Mouse (Mus musculus): ENCODE measurements around the gene She. TPM values are rescaled to one million over a fixed set of nuclear protein-coding genes. Genes with fewer than 3 reads are reported as not detected.

She gene
- polyA plus RNA-seq, 1 experiment from 2014 or later = 8.8 TPM

GRCm38 (mm10) chr3:89892517-89893106, 61.4 kb downstream of the She start:
- ATAC-seq (ENCODE audit: low read depth) = no peak
- Histone ChIP-seq H3K4me3 (ENCODE audit: low read length) (no peak overlapping the region), H3K4me2 (ENCODE audit: low read depth, low read length) (no peak overlapping the region), H3K9ac (ENCODE audit: low read length) (no peak overlapping the region), H3K27me3 (ENCODE audit: control insufficient read depth, insufficient read depth, low read depth, low read length) (no peaks in the 10 kb centered on the region), H3K36me3 (ENCODE audit: control insufficient read depth, insufficient read depth, low read length) (no peaks in the 10 kb centered on the region), H3K9me3 (ENCODE audit: control insufficient read depth, low read length) (peaks cover 2% of the 10 kb centered on the region; the same call in 1 of the 2 replicates), H3K4me1 (replicated peaks; ENCODE audit: control insufficient read depth, insufficient read depth, low read length) (no peaks in the 10 kb centered on the region), H3K27ac (ENCODE audit: low read length) (no peak overlapping the region)
- 73% methylated on average over 5 of the region's 5 CpGs for WGBS

- Histone ChIP-seq H3K9ac (ENCODE audit: low read length) (no peak overlapping the region), H3K27ac (ENCODE audit: low read length) (no peak overlapping the region), H3K4me3 (ENCODE audit: low read length) (no peak overlapping the region), H3K4me2 (ENCODE audit: low read depth, low read length) (no peak overlapping the region), H3K36me3 (ENCODE audit: control insufficient read depth, insufficient read depth, low read length) (no peaks in the 10 kb centered on the region), H3K9me3 (ENCODE audit: control insufficient read depth, low read length) (peaks cover 2% of the 10 kb centered on the region; the same call in 1 of the 2 replicates), H3K4me1 (replicated peaks; ENCODE audit: control insufficient read depth, insufficient read depth, low read length) (peaks cover 9% of the 10 kb centered on the region), H3K27me3 (ENCODE audit: control insufficient read depth, insufficient read depth, low read depth, low read length) (no peaks in the 10 kb centered on the region)
- WGBS = 37% methylated on average over 5 of the region's 5 CpGs
- no peak for ATAC-seq (ENCODE audit: low read depth)
Observed at GRCm38 (mm10) chr3:89896571-89896970, 65.4 kb downstream of the She start.

GRCm38 (mm10) chr3:89897204-89897796, 66.1 kb downstream of the She start:
- Histone ChIP-seq H3K9me3 (ENCODE audit: control insufficient read depth, low read length) (peaks cover 2% of the 10 kb centered on the region; the same call in 1 of the 2 replicates), H3K4me2 (ENCODE audit: low read depth, low read length) (no peak overlapping the region), H3K4me3 (ENCODE audit: low read length) (no peak overlapping the region), H3K9ac (ENCODE audit: low read length) (no peak overlapping the region), H3K27ac (ENCODE audit: low read length) (no peak overlapping the region), H3K27me3 (ENCODE audit: control insufficient read depth, insufficient read depth, low read depth, low read length) (no peaks in the 10 kb centered on the region), H3K36me3 (ENCODE audit: control insufficient read depth, insufficient read depth, low read length) (no peaks in the 10 kb centered on the region), H3K4me1 (replicated peaks; ENCODE audit: control insufficient read depth, insufficient read depth, low read length) (peaks cover 14% of the 10 kb centered on the region)
- 70% methylated on average over 8 of the region's 8 CpGs for WGBS
- ATAC-seq (ENCODE audit: low read depth) = no peak

- WGBS = 65% methylated on average over 10 of the region's 10 CpGs
- Histone ChIP-seq H3K27ac (ENCODE audit: low read length) (no peak overlapping the region), H3K36me3 (ENCODE audit: control insufficient read depth, insufficient read depth, low read length) (no peaks in the 10 kb centered on the region), H3K4me3 (ENCODE audit: low read length) (no peak overlapping the region), H3K9ac (ENCODE audit: low read length) (no peak overlapping the region), H3K4me2 (ENCODE audit: low read depth, low read length) (no peak overlapping the region), H3K4me1 (replicated peaks; ENCODE audit: control insufficient read depth, insufficient read depth, low read length) (peaks cover 14% of the 10 kb centered on the region), H3K27me3 (ENCODE audit: control insufficient read depth, insufficient read depth, low read depth, low read length) (no peaks in the 10 kb centered on the region), H3K9me3 (ENCODE audit: control insufficient read depth, low read length) (no peaks in the 10 kb centered on the region)
- no peak for ATAC-seq (ENCODE audit: low read depth)
Observed at GRCm38 (mm10) chr3:89898011-89898410, 66.8 kb downstream of the She start.

- Histone ChIP-seq H3K4me3 (ENCODE audit: low read length) (no peak overlapping the region), H3K27ac (ENCODE audit: low read length) (peak overlapping the region; percentile 81)
- ATAC-seq (ENCODE audit: low read depth) = peak; percentile 78
Observed at GRCm38 (mm10) chr3:89898870-89899510, 67.8 kb downstream of the She start.

GRCm38 (mm10) chr3:89899511-89899908, 68.3 kb downstream of the She start:
- H3K9ac ChIP-seq (ENCODE audit: low read length) = no peak overlapping the region
- H3K36me3 ChIP-seq (ENCODE audit: control insufficient read depth, insufficient read depth, low read length) = no peaks in the 10 kb centered on the region
- H3K4me2 ChIP-seq (ENCODE audit: low read depth, low read length) = no peak overlapping the region
- WGBS = 55% methylated on average over 8 of the region's 8 CpGs
- H3K9me3 ChIP-seq (ENCODE audit: control insufficient read depth, low read length) = no peaks in the 10 kb centered on the region
- peaks cover 14% of the 10 kb centered on the region for H3K4me1 ChIP-seq (replicated peaks; ENCODE audit: control insufficient read depth, insufficient read depth, low read length)
- H3K27me3 ChIP-seq (ENCODE audit: control insufficient read depth, insufficient read depth, low read depth, low read length) = no peaks in the 10 kb centered on the region
- peak; percentile 13; the same call in 1 of the 2 replicates for ATAC-seq (ENCODE audit: low read depth)
- H3K27ac ChIP-seq (ENCODE audit: low read length) = peak overlapping the region; percentile 81
- no peak overlapping the region for H3K4me3 ChIP-seq (ENCODE audit: low read length)

More at GRCm38 (mm10) chr3:89898870-89899510, 67.8 kb downstream of the She start:
- WGBS = 35% methylated on average over 5 of the region's 5 CpGs
- Histone ChIP-seq H3K27me3 (ENCODE audit: control insufficient read depth, insufficient read depth, low read depth, low read length) (no peaks in the 10 kb centered on the region), H3K9me3 (ENCODE audit: control insufficient read depth, low read length) (no peaks in the 10 kb centered on the region), H3K4me1 (replicated peaks; ENCODE audit: control insufficient read depth, insufficient read depth, low read length) (peaks cover 14% of the 10 kb centered on the region), H3K4me2 (ENCODE audit: low read depth, low read length) (no peak overlapping the region), H3K36me3 (ENCODE audit: control insufficient read depth, insufficient read depth, low read length) (no peaks in the 10 kb centered on the region), H3K9ac (ENCODE audit: low read length) (no peak overlapping the region)

GRCm38 (mm10) chr3:89907846-89908245, 76.7 kb downstream of the She start:
- Histone ChIP-seq H3K9me3 (ENCODE audit: control insufficient read depth, low read length) (no peaks in the 10 kb centered on the region), H3K4me3 (ENCODE audit: low read length) (no peak overlapping the region), H3K4me1 (replicated peaks; ENCODE audit: control insufficient read depth, insufficient read depth, low read length) (peaks cover 17% of the 10 kb centered on the region), H3K4me2 (ENCODE audit: low read depth, low read length) (no peak overlapping the region), H3K27me3 (ENCODE audit: control insufficient read depth, insufficient read depth, low read depth, low read length) (no peaks in the 10 kb centered on the region), H3K27ac (ENCODE audit: low read length) (no peak overlapping the region), H3K36me3 (ENCODE audit: control insufficient read depth, insufficient read depth, low read length) (no peaks in the 10 kb centered on the region), H3K9ac (ENCODE audit: low read length) (no peak overlapping the region)
- no peak for ATAC-seq (ENCODE audit: low read depth)
- WGBS = 74% methylated on average over 3 of the region's 3 CpGs

Other genes starting within 250 kb of the She start
- 10.3 and 10.9 TPM in 2 replicates for gene Adar, start 116.3 kb upstream of the She start, polyA plus RNA-seq (2015; fragmentation: Nextera tagmentation; extraction: Ambion mirVana)
- 0.39 and 0.54 TPM in 2 replicates for gene Chrnb2, start 66.7 kb upstream of the She start, polyA plus RNA-seq (2015; fragmentation: Nextera tagmentation; extraction: Ambion mirVana)
- 9.5 and 9.8 TPM in 2 replicates for gene Ube2q1, start 57.8 kb upstream of the She start, polyA plus RNA-seq (2015; fragmentation: Nextera tagmentation; extraction: Ambion mirVana)
- gene Il6ra, start 81.8 kb downstream of the She start, polyA plus RNA-seq (2015; fragmentation: Nextera tagmentation; extraction: Ambion mirVana) = 5.2 and 5.6 TPM in 2 replicates
- gene Atp8b2, start 132.1 kb downstream of the She start, polyA plus RNA-seq (2015; fragmentation: Nextera tagmentation; extraction: Ambion mirVana) = 14.8 and 16.5 TPM in 2 replicates
- 152 and 155 TPM in 2 replicates for gene Hax1, start 167.4 kb downstream of the She start, polyA plus RNA-seq (2015; fragmentation: Nextera tagmentation; extraction: Ambion mirVana)
- gene 4933434E20Rik, start 220.3 kb downstream of the She start, polyA plus RNA-seq (2015; fragmentation: Nextera tagmentation; extraction: Ambion mirVana) = 148 and 168 TPM in 2 replicates
- gene Ubap2l, start 221.3 kb downstream of the She start, polyA plus RNA-seq (2015; fragmentation: Nextera tagmentation; extraction: Ambion mirVana) = 166 and 167 TPM in 2 replicates
- gene Tpm3, start 241.3 kb downstream of the She start, polyA plus RNA-seq (2015; fragmentation: Nextera tagmentation; extraction: Ambion mirVana) = 656 and 695 TPM in 2 replicates

Data from lung, embryonic 16.5 days (tissue).